Mouse (Mus musculus): ENCODE data around the gene Prrg2. TPM values are rescaled to one million over a fixed set of nuclear protein-coding genes. Genes with fewer than 3 reads are reported as not detected.
A peak's percentile ranks its signal among the peaks of the same experiment; 100 is the strongest.

The Prrg2 gene
- polyA plus RNA-seq, 1 experiment: 27.3 TPM

DNA sequence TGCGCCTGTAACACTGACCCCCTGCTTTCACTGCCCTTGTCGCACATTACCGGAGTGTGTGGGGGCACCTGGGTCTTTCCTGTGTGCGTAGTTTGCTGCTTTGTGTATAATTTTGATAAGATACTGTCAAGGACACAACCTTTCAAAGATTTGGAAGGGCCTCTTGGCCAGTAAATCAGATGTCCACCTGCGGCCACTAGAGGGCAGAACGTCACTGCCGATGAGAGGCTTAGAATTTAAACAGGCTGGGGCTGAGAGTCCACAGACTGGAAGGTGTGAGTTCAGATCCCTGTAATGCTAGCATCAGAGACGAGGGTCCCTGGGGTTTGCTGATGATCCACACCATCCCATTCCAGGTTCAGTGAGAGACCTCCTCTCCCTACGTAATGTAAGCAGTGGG lies 16.0 kb upstream of the Prrg2 start:
- no peaks in the 10 kb centered on the region for H3K27me3 ChIP-seq (ENCODE audit: control insufficient read depth, insufficient read depth, low read length)
- no peak overlapping the region for H3K4me3 ChIP-seq (ENCODE audit: control insufficient read depth, low read depth, low read length)
- no peak overlapping the region for H3K27ac ChIP-seq (ENCODE audit: control insufficient read depth, insufficient read depth, low read depth, low read length)
- H3K4me1 ChIP-seq (ENCODE audit: control insufficient read depth, insufficient read depth, low read length): peaks cover 27% of the 10 kb centered on the region
- TF ChIP-seq POLR2A (IDR thresholded peaks at IDR 0.05; ENCODE audit: control insufficient read depth, low read depth, low read length) (no peak), CTCF (IDR thresholded peaks at IDR 0.05; ENCODE audit: control insufficient read depth, insufficient read depth, insufficient replicate concordance, low read depth, low read length) (peak; percentile 58; the same call in 1 of the 2 replicates)
- H3K36me3 ChIP-seq (ENCODE audit: control insufficient read depth, insufficient read depth, low read length): no peaks in the 10 kb centered on the region; the same call in 1 of the 2 replicates

DNA sequence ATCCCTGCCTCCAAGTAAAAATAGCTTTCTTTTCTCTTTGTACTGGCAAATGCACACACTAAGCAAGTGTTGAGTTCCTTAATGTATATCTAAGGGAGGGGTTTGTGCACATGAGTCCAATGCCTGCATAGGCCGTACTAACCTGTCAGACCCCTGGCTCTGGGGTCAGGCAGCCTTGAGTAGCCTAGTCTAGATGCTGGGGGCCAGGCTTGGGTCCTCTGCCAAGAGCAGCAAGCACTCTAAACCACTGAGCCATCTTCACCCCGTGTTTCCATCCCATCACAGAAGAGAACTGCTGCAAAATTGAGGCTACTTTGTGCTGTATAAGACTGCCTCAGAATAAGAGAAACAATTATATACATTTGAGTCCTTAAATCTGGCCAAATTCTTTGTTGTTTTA lies 15.4 kb upstream of the Prrg2 start:
- H3K27me3 ChIP-seq (ENCODE audit: control insufficient read depth, insufficient read depth, low read length): no peaks in the 10 kb centered on the region
- no peak overlapping the region for H3K4me3 ChIP-seq (ENCODE audit: control insufficient read depth, low read depth, low read length)
- H3K27ac ChIP-seq (ENCODE audit: control insufficient read depth, insufficient read depth, low read depth, low read length): no peak overlapping the region
- peaks cover 21% of the 10 kb centered on the region for H3K4me1 ChIP-seq (ENCODE audit: control insufficient read depth, insufficient read depth, low read length)
- no peaks in the 10 kb centered on the region; the same call in 1 of the 2 replicates for H3K36me3 ChIP-seq (ENCODE audit: control insufficient read depth, insufficient read depth, low read length)
- TF ChIP-seq CTCF (IDR thresholded peaks at IDR 0.05; ENCODE audit: control insufficient read depth, insufficient read depth, insufficient replicate concordance, low read depth, low read length) (no peak), POLR2A (IDR thresholded peaks at IDR 0.05; ENCODE audit: control insufficient read depth, low read depth, low read length) (no peak)

DNA sequence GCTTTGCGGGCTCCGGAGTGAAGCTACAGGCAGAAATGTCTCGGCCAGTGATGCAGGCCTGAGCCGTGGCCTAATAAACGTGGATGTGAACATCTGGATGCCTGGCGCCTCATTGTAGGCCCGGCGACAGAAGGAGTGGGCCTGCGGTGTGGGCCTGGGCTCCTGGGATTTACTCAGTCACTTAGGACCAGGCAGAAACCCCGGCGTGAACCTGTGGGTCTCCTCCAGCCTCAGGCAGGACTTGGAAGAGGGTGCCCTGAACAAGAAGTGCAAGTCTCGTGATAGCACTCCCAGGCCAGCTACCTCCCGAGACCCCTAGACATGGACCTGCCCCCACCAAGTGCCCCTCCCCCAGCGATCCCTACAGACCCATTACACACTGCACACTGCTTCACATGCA lies 14.8 kb upstream of the Prrg2 start:
- TF ChIP-seq POLR2A (IDR thresholded peaks at IDR 0.05; ENCODE audit: control insufficient read depth, low read depth, low read length): no peak
- no peak for TF ChIP-seq CTCF (IDR thresholded peaks at IDR 0.05; ENCODE audit: control insufficient read depth, insufficient read depth, insufficient replicate concordance, low read depth, low read length)
- no peaks in the 10 kb centered on the region; the same call in 1 of the 2 replicates for H3K36me3 ChIP-seq (ENCODE audit: control insufficient read depth, insufficient read depth, low read length)
- H3K4me1 ChIP-seq (ENCODE audit: control insufficient read depth, insufficient read depth, low read length): peaks cover 18% of the 10 kb centered on the region
- H3K27me3 ChIP-seq (ENCODE audit: control insufficient read depth, insufficient read depth, low read length): no peaks in the 10 kb centered on the region
- H3K27ac ChIP-seq (ENCODE audit: control insufficient read depth, insufficient read depth, low read depth, low read length): no peak overlapping the region
- H3K4me3 ChIP-seq (ENCODE audit: control insufficient read depth, low read depth, low read length): no peak overlapping the region

DNA sequence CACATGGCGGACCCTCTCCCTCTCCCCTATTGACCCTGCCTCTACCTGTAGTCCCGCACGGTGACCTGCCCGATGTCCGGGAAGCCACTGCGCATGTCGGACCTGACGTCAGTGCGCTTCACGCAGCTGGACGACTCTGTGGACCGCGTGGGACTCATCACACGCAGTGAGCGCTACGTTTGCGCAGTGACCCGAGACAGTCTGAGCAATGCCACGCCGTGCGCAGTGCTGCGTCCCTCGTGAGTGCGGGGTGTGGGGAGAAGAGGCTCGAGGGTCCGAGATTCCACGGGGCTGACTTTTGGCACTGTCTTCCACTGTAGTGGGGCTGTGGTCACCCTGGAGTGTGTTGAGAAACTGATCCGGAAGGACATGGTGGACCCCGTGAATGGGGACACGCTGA lies 14.0 kb upstream of the Prrg2 start:
- TF ChIP-seq CTCF (IDR thresholded peaks at IDR 0.05; ENCODE audit: control insufficient read depth, insufficient read depth, insufficient replicate concordance, low read depth, low read length) (no peak), POLR2A (IDR thresholded peaks at IDR 0.05; ENCODE audit: control insufficient read depth, low read depth, low read length) (0 out of 2 replicates have a peak, but pooled peaks have one; percentile 7)
- H3K36me3 ChIP-seq (ENCODE audit: control insufficient read depth, insufficient read depth, low read length): no peaks in the 10 kb centered on the region; the same call in 1 of the 2 replicates
- H3K4me3 ChIP-seq (ENCODE audit: control insufficient read depth, low read depth, low read length): peak overlapping the region; percentile 2
- H3K27me3 ChIP-seq (ENCODE audit: control insufficient read depth, insufficient read depth, low read length): no peaks in the 10 kb centered on the region
- H3K4me1 ChIP-seq (ENCODE audit: control insufficient read depth, insufficient read depth, low read length): peaks cover 18% of the 10 kb centered on the region
- no peak overlapping the region for H3K27ac ChIP-seq (ENCODE audit: control insufficient read depth, insufficient read depth, low read depth, low read length)

DNA sequence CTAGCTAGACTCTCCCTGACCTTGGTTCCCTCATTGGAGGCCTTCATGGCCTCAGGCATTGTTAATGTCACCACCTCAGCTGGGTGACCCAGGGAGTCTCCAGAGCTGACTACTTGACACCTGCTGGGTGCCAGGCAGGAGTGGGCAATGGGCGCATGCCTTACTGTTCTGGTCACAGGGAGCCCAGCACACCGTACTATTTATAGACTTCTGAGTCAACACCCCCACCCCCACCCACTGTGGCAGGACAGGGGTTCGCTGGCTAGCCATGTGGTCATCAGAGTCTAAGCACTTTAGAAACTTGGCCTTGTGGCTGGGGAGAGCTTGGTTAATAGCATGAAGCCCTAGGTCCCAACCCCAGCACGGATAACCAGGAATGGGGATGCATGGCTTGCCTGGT lies 12.9 kb upstream of the Prrg2 start:
- Histone ChIP-seq H3K4me3 (ENCODE audit: control insufficient read depth, low read depth, low read length) (no peak overlapping the region), H3K27ac (ENCODE audit: control insufficient read depth, insufficient read depth, low read depth, low read length) (no peak overlapping the region; the same call in 1 of the 2 replicates), H3K4me1 (ENCODE audit: control insufficient read depth, insufficient read depth, low read length) (peaks cover 18% of the 10 kb centered on the region), H3K36me3 (ENCODE audit: control insufficient read depth, insufficient read depth, low read length) (no peaks in the 10 kb centered on the region; the same call in 1 of the 2 replicates), H3K27me3 (ENCODE audit: control insufficient read depth, insufficient read depth, low read length) (no peaks in the 10 kb centered on the region)
- no peak for TF ChIP-seq POLR2A (IDR thresholded peaks at IDR 0.05; ENCODE audit: control insufficient read depth, low read depth, low read length)
- TF ChIP-seq CTCF (IDR thresholded peaks at IDR 0.05; ENCODE audit: control insufficient read depth, insufficient read depth, insufficient replicate concordance, low read depth, low read length): no peak

DNA sequence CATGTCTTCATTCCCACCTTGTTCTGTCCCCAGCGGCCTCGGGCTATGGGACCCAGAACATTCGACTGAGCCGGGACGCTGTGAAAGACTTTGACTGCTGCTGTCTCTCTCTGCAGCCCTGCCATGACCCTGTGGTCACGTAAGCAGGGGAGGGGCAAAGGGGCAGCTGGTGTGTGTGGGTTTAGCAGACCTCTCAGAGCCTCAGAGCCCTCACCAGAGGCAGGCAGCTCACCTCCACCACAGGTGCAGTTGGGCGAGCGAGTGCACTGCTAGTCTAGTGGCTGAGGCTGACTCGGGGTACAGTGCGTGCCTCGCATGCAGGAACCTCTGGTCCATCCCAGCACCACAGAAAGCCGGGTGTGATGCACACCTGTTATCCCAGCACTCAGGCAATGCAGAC lies 11.5 kb upstream of the Prrg2 start:
- TF ChIP-seq CTCF (IDR thresholded peaks at IDR 0.05; ENCODE audit: control insufficient read depth, insufficient read depth, insufficient replicate concordance, low read depth, low read length) (no peak), POLR2A (IDR thresholded peaks at IDR 0.05; ENCODE audit: control insufficient read depth, low read depth, low read length) (no peak)
- Histone ChIP-seq H3K4me1 (ENCODE audit: control insufficient read depth, insufficient read depth, low read length) (peaks cover 18% of the 10 kb centered on the region), H3K4me3 (ENCODE audit: control insufficient read depth, low read depth, low read length) (no peak overlapping the region), H3K27me3 (ENCODE audit: control insufficient read depth, insufficient read depth, low read length) (no peaks in the 10 kb centered on the region), H3K27ac (ENCODE audit: control insufficient read depth, insufficient read depth, low read depth, low read length) (no peak overlapping the region), H3K36me3 (ENCODE audit: control insufficient read depth, insufficient read depth, low read length) (no peaks in the 10 kb centered on the region; the same call in 1 of the 2 replicates)

DNA sequence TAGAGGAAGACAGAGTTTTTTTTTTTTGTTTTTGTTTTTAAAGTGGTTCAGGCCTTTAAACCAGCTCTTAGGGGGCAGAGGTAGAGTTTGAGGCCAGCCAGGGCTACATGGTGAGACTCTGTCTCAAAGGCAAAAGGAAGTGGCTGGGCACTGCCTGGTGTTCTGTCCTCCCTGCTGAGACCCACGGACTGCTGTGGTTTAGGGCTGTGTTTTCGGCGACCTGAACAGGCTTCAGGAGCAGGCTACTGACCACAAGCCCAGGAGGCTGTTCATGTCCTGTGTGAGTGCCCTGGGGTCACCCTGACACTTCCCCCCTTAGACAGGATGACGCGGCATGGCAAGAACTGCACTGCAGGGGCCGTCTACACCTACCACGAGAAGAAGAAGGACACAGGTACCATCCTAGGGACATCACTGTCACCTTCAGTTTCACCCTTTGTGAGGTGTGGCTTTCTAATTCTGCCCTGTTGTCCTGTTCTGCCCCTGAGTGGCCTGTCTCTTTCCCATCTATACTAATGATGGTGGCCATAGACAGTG lies 10.8 kb upstream of the Prrg2 start:
- no peak for TF ChIP-seq CTCF (IDR thresholded peaks at IDR 0.05; ENCODE audit: control insufficient read depth, insufficient read depth, insufficient replicate concordance, low read depth, low read length)
- no peak for TF ChIP-seq POLR2A (IDR thresholded peaks at IDR 0.05; ENCODE audit: control insufficient read depth, low read depth, low read length)
- Histone ChIP-seq H3K4me1 (ENCODE audit: control insufficient read depth, insufficient read depth, low read length) (peaks cover 18% of the 10 kb centered on the region), H3K36me3 (ENCODE audit: control insufficient read depth, insufficient read depth, low read length) (no peaks in the 10 kb centered on the region)

More for the DNA sequence above, 10.8 kb upstream of the Prrg2 start:
- no peaks in the 10 kb centered on the region for H3K27me3 ChIP-seq (ENCODE audit: control insufficient read depth, insufficient read depth, low read length)
- no peak overlapping the region for H3K27ac ChIP-seq (ENCODE audit: control insufficient read depth, insufficient read depth, low read depth, low read length)
- no peak overlapping the region for H3K4me3 ChIP-seq (ENCODE audit: control insufficient read depth, low read depth, low read length)

All from testis, adult 2 months (tissue).